Mouse (Mus musculus) T-cell, adult 2 months (primary cell): ENCODE results near the gene Serpinb8.

ENCODE experiments used
- DNase-seq: peaks from one replicate; pipeline ENCODE4 v3.0.0; 2022; ENCODE audit warnings: low spot score

Gene Serpinb8

DNA sequence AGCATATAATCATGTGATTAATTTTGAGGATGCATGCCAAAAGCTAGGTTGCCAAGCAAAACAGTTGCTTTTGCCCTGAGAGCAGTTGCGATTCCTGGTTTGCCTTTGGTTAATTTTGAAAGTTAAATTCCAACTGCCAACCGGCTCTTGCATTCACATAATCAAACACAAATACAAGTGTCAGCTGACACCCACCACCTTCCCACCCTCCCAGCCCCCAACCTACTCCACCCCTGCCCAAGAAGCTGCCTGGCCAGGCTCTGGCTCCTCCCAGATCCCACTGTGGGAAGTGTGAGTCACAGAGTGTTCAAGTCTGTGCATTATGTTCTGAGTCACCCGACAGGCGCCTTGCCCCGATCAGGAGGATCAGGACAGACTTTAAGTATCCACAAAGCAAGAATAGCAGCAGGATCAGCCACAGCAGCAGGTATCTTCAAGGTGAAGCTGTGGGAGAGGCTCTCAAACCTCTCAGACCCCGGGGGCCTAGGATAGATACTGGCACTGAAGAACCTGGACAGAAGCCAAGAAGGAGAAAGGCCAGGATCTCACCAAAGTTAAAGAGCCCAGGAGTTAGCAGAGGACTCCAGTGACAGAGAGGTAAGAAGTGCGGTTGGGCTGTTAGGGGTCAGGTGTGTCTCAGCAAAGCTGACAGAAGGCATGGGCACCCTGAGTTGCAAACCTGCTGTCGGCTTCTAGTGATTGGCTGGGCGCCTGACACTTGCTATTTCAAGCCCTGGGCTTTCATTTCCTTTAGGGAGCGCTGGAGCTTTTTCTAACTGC, at the start of gene Serpinb8:
Gene Serpinb8 (plus strand): TSS at position 316 of the 780 bp plus-strand sequence.
- DNase-seq, result no peak

DNA sequence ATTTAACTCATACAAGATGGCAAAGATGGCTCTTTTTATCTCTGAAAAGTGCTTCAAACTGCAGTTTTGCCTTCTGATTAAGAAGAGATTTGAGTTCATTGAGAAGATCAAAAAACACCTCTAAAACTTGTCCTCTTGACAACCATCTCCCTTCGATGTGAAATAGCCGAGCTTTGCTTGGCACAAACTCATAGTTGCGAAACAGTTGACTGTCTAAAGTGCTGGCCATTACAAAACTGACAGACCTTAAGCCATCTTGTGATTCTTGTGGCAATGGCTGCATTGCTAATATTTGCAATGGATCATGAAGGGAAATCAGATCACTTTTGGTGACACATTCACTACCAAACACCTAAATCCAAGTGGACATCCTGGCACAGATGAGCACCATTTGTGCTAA, 30.3 kb upstream of the Serpinb8 start:
- no peak for DNase-seq

DNA sequence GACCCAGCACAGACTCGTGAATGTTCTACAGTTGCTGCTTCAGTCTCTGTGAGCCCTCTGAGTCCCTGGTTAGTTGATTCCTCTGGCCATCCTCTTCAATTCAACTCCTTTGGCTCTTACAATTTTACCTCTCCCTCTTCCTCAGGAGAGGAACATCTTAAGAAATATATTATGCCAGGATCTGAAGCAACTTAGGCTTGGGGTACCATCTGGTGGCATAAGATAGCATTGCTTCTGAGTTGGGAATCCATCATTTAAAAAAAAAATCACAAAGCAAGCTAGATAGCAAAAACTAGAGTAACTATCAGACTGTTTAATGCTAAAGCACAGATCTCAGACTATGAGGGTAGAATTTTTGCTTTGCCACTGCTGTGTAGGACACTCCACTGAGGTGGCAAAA, 27.7 kb upstream of the Serpinb8 start:
- DNase-seq, result no peak

DNA sequence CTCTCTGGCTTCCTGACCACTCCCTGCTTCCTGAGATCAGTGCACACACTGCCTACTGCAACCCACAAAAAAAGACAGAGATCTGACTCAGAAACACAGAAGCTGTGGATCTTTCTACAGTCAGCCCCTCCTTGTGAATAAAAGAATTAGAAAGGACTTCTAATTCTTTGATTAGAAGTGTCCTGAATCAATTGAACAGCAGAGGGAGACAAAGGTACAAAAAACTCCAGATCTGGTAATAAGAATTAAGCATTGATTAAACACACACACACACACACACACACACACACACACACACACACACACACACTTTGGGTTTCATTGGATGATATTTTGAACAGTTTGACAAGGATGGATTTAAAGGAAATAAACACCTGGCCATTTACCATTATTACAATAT, 24.2 kb upstream of the Serpinb8 start:
- no peak for DNase-seq

DNA sequence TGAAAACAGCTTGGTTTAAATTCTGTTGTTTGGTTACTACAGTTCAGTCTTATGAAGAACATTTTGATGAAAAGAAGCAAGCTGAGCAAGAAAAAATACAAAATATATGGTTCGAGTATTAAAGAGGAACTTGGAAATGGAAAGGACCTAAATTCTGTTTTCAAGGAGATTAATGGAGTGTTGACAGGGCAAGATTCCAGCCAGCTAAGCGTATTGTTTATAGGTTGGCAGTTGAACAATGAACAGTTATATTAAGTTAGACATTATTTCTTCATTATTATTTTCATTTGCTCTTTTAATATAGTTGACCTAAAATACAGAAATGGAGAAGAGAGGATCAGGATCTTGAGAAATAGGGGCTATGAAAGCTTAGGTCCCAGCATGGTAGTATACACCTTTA, 13.7 kb upstream of the Serpinb8 start:
- no peak for DNase-seq

DNA sequence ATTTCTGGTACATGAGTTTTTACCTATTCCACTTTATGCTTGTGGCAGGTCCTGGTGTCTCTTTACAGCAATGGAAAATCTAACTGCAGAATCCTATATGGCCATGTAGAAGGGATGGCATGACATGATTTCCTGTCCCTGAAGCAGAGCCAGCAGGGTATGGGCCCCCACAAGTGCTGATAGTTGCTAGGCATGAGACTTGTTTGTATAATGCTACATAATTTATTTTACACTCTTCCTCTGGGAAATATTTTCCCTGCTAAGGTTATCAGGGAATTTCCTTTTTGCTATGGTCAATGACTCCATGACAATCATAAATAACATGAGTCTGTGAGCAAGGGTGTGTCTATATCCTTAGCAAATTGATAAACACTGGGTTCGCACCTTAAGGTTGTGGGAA, 12.3 kb upstream of the Serpinb8 start:
- no peak for DNase-seq

DNA sequence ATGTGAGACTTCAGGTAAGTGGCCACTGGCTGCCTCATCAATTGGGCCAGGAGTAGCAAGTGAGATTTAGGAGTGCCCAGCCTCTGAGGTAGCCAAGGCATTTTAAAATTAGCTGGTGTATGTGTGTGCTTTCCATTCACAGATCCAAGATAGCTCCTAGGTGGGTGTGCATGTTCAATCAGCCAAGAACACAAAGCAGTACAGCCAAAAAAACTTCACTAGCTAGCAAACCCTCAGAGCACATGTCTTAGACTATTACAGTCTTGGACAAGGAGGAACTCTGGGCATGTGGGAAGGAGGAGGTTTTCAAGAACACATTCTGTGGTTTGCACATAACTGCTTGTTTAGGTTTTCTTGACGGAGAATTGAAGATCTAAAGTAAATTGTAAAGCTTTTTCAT, 8.6 kb upstream of the Serpinb8 start:
- DNase-seq, result no peak

DNA sequence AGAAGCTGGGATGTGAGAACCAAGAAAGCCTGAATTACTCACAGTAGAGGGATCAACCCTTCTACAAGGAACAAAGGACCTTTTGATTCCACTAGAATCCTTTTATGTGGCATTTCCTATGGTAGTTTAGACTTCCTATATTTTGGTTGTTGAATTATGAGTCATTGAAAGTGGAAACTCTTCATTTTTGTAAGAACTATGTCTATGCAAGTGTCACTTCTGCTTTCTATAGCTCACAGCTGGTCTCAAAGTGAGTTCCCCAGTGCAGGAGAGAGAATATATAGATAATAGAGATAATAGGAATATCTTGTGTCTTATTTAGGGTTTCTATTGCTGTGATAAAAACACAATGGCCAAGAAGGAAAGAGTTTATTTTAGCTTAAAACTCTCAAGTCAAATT, 6.9 kb upstream of the Serpinb8 start:
- no peak for DNase-seq

DNA sequence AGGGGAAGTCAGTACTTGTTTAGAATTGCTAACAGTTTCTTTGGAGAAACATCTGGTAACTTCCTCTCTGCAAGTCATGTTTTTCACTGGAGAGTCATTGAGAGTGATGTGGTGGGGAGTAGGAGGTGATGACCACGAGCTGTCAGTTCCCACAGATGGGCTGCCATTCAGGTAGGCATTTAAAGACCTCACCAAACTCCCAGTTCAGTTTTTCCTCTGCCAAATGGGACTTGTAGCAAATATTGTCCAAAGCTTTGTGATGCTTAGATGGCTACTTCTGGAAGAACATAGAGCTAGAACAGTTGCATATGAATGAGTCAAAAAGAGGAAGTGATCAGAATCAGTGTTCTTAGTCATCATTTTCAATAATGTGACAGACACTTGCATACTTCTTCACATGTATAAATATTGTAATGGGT, 5.8 kb upstream of the Serpinb8 start:
- no peak for DNase-seq

DNA sequence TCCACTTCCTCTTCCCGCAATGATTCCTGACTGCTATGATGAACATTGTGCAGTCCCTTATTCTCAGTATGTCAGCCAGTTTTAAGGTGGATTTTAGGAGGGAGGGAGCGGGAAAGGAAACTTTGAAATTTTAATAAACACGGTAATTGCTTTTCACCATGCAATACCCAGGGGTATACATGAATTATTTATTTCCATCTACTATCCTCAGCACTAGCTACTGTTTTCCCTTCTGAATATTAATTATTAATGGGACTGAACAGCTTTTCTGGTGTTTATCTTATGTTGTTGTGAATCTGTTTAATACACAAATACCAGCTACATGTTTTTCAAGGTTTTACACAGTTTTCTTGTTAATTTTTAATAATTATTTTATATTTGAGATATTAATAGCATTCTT, 4.9 kb upstream of the Serpinb8 start:
- DNase-seq, result no peak

DNA sequence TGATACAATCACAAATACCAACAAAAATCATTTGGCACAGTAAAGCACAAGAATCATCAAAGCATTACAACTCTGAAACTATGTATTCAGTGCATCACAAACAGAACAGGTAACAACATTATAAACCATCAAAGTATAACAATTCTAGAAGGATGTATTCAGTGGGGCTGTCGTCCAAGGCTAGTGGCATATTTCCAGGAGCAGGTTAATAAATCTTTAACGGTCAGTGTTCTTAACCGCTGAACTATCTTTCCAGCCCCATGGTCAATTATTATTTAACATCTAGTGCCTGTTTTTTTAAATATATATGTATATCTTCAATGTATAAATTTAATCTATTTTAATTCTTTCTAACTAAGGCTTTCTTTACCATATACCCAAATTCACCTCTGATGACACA, 3.6 kb upstream of the Serpinb8 start:
- no peak for DNase-seq

DNA sequence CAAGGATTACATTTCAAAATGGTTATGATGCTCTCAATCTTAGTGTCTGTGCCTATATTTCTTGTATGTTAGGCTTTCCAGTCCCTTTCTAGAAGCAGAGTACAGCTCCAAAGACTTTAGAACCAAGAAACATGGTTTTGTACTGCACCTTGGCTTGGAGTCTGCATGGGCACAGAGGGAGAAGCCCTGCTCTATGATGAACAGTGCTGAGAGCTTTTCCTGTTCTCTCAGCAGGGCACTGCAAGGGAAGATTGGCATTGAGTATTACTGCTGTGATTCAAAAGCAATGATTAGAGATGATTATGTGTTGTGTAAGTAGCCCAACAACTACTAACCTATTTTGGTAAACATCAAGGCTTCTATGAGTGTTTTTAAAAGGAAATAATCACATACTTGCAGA, 1.6 kb upstream of the Serpinb8 start:
- no peak for DNase-seq

DNA sequence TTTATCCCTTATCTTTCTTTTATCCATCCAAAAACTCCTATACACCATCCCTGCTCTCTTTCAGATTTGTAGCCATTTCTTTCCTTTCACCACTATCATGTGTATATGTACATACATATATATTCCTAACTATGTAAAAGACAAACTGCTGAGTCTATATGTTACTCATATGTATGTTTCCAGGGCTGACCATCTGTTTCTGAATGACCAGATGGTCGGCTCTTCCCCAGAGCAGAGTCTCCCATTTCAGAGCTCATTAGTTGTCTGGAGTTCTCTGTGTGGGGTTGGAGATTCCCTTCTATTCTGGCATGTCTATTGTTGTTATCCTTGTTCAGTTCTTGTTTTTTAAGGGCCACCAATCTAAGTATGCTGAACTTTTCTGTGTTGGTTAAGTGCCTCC, 1.2 kb upstream of the Serpinb8 start:
- no peak for DNase-seq

DNA sequence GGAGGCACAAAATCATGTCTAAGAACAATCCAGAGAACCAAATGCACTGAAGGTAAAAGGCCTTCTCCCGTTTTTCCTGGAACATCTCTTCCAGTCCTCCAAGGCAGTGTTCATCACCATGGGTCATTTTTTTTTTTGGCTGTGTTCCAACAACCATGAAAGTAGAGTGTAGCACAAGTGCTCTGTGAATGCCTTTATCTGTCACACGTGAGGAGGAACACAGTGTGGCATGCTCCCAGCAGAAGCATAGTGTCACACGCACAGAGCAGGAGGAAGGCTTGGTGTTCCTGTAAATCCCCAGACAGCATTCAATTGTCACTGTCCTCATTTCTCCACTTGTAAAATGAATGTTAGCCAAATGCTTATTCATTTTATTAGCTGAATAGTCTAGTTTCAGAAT, 2.8 kb downstream of the Serpinb8 start:
- no peak for DNase-seq

DNA sequence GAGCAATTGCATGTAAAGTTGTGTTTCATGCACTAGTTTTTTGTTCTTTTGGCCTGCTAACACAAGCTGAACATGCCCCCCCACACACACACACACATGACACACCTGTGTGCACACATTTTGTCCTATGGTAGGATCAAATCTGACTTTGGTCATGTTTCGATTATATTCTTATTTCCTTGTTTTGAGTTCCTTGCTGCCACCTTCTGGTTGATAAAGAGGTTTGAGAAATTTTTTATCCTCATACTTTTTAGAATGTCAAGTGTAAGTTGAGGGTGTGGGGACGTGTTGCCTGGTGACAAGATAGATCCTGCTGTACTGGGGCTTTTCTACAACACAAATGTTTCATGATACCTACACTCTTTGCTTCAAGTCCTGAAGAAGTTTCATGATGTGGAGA, 3.7 kb downstream of the Serpinb8 start:
- no peak for DNase-seq

DNA sequence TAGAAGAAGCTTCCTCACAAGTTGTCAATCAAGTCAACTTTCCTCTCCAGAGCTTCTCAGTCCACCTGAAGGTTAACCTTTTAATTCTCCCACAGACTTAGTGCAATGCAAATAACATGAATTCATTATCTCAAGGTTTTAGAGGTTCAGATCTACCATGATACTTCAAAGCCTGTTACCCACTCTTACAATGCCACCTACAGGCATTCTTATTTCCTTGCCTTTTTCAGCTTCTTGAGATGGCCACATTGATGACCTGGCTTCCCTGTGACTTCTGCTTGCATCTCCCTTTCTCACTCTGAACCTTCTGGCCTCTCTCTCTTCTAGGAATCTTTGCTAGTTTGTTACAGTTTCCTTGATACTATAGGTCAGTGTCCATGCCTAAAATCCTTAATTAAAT, 7.1 kb downstream of the Serpinb8 start:
- no peak for DNase-seq

DNA sequence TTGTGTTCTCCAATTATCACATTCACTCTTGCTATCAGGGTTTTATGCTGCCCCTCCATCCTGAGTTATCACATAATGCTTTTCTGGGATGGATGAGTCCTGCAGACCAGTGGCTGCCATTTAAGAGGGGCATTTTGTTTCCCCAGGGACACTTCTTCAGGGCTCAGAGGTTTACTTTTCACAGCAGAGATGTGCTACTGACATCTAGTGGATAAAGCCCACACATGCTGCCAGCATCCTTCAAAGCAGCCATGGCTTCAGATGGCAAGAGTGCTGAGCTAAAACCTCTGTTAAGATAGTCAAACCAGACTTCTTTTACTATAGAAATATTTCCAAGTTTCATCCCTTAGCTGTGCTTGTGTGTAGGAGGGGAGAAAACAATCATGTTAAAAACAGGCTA, 8.7 kb downstream of the Serpinb8 start:
- DNase-seq, result no peak

DNA sequence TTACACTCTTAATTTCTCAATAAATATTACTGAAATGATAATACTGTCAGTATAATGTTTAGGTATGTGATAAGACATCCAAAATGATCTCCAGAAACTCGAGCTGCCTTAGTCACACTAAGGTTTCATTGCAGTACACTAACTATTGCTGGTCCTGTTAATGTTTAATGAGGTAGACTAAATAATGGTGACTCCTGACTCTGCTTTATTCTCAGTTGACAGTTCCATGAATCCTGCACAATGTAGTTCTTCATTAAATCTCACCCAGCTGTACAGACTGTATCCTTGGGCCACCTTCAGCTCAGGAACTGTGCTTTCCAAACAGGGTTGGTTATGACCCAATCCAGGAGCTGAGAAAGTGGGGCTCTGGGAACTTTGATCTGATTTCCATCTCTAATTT, 19.1 kb downstream of the Serpinb8 start:
- DNase-seq, result no peak

DNA sequence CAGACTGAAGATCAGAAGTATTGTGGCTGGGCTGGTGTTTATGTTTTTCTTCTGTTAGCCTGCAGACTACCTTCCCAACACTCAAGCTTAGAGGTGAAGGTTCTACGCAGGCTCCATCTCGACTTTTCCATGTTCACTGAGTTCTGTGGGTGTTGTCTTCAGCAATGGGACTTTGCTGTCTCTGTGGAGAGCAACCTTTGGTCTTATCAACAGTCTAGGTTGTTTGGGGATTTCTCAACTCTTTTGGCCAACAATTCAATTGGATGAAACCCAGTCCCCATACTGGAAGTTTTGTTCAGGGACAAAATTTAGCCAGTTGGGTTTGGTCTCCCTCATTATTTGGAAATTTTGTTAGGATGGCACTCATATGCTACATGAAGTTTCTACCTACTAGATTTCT, 24.3 kb downstream of the Serpinb8 start:
- no peak for DNase-seq

DNA sequence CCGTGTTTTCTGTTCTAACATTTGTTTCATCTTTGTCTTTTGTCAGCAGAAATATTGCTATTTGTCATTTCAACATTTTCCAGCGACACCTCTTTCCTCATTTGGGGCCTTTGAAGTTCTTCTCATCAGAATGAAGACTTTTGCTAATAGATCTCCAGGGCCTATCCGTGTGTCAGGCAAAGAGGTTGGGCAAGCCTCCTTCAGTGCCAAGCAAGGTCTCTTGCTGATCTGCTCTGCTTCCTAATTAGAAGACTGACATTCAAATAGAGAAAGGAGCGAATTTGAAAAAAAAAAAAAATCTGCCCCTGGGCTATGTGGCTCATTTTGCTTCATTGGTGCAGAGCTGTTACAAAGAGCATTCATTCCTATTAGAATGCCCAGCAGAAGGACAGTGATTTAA, 32.2 kb downstream of the Serpinb8 start:
- no peak for DNase-seq

DNA sequence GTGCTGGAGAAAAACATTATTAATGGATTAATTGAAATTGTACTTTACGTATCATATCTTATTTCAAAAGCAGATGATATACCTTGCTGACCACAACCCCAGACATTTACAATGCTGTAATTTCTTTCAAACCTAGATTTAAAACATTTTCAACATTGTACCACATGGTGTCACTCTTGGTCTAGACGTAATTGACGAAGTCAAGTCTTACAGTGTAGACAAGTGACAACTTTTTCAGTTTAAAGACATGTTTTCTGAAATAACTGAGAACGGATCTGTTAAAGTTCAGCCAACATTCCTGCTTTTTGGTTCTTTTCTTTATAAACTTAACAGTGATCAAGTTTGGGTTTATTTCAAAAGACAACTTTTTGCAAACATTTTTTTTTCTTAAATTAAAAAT, 46.1 kb downstream of the Serpinb8 start:
- no peak for DNase-seq

DNA sequence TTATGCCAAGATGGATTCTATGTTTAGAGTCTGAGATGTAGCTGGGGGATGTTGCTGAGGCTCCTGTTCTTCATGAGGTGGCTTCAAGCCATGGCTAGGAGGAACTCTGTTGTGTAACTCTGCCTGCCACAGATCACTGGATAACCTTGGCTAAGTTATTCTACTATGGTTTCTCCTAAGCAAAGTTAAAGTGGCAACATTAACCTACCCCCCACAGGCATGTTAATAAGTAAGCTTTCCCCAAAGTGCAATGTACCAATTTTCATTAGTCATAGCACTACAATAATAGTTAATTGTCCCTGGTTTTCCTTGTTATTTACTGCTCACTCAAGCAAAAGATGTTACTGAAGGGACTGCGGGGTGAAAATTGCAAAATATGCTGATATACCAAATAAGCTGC, 48.2 kb downstream of the Serpinb8 start:
- DNase-seq, result no peak

DNA sequence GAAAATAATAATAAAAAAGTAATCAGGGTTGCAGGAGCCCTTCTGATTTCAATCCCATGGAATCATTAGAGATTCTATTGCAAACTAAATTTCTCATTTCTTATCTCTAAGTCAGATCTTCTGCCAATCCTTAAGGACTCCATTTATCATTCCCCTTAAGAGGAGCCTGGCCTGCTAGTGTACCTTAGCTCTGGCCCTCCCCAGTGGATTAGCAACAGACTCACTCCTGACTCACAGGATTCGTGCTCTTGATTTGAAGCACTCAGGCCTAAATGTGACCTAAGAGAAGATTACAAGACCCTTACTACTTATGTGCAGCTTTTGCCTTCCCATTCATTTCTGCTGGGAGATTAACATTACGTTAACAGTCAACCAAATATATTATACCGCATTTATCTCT, 48.7 kb downstream of the Serpinb8 start:
- DNase-seq, result no peak

DNA sequence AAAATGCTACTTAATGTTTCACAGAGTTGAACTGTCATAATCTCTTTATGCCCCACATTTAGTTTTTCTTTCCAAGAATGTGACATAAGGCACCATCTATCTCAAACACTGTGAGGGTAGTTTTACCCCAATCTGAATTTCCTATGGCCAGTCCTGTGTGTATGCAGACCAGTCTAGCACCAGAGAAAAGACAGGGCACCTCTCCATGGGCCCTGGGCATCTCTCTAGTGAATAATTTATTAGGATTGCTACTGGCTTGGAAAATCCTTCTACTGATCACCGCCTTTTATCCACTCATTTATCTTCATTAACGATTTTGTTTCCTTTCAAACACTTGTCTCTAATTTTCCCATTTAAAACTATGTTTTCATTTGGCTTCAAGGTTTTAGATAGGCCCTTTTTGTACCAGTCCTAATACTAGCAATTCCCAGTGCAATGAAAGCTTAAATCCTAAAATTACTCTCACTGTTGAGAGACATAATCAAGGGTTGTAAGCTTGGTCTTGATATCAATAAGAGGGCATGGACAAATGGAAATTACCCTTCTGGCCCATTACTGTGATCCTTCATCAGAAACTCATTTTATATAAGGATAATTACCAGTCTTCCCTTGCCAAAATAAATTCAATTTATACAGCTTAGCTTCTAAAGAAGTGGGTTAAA, 52.8 kb downstream of the Serpinb8 start:
- no peak for DNase-seq
